ENCODE assay signal across 12 mouse cellular contexts in the genomic region with DNA sequence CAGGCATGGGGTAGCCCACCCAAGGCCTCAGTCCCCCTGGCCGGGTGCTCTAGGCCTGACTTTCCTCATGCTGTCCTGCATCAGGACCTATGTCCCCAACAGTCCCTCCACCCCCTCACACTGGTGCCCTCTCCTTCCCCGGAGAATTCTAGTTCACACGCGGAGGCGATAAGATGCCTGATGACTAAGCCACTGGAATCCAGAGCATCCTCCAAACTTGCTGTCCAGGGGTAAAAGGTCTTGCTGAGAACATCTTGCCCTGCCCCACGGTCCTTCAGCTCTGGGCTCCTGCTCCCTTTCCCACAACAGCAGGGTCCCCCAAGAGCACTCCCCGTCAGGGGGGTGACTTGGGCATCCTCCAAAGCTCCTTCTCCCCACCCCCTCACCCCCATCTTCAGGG. TPM values are rescaled to one million over a fixed set of nuclear protein-coding genes. Genes with fewer than 3 reads are reported as not detected.
A peak's percentile ranks its signal among the peaks of the same experiment; 100 is the strongest.
DNase-seq lines count a peak whose midpoint lies in the region; ATAC-seq and TF ChIP-seq lines count a peak whose summit lies in the region.
"Had no signal": no experiment of that assay in that cellular context is flagged by ENCODE, and none has a peak within 500 bp of the region (broad histone marks: within the 10 kb centered on the region; RNA-seq: fewer than 3 reads in every experiment).

No protein-coding gene starts in this region.

- H3K9me3 ChIP-seq in heart, embryonic 12.5 days (replicated peaks) = no peaks in the 10 kb centered on the region
- no peaks in the 10 kb centered on the region for H3K9me3 ChIP-seq in lung, postnatal 0 days (ENCODE audit: low read length)
- H3K9me3 ChIP-seq in stomach, postnatal 0 days (ENCODE audit: control insufficient read depth, low read length) = no peaks in the 10 kb centered on the region
- no peaks in the 10 kb centered on the region for H3K9me3 ChIP-seq in midbrain, embryonic 14.5 days (ENCODE audit: control insufficient read depth, low read length)
- H3K9me3 ChIP-seq: G1E; hindbrain, embryonic 15.5 days had no signal

- H3K4me3 ChIP-seq in heart, embryonic 12.5 days = no peak overlapping the region
- no peak overlapping the region for H3K4me3 ChIP-seq in lung, postnatal 0 days (ENCODE audit: low read depth, low read length)
- H3K4me3 ChIP-seq in stomach, postnatal 0 days (ENCODE audit: low read depth, low read length) = no peak overlapping the region
- H3K4me3 ChIP-seq in midbrain, embryonic 14.5 days (replicated peaks; ENCODE audit: low read depth, low read length) = no peak overlapping the region
- H3K4me3 ChIP-seq: hindbrain, embryonic 15.5 days had no signal

- DNase-seq in heart, adult 18-20 months = peak; percentile 22 to 45
- no peak for DNase-seq in lung, postnatal 0 days (ENCODE audit: low spot score)
- no peak for DNase-seq in lung, postnatal 14 days
- peak; percentile 58 for DNase-seq in kidney, postnatal 14 days
- no peak for DNase-seq in stomach, postnatal 0 days (ENCODE audit: low spot score)
- no peak for DNase-seq in midbrain, embryonic 14.5 days
- no peak for DNase-seq in ovary, postnatal 36 days (ENCODE audit: low spot score)
- DNase-seq: cerebellum, adult 8-10 months had no signal

- H3K27ac ChIP-seq in heart, embryonic 12.5 days (ENCODE audit: poor library complexity, severe bottlenecking) = no peak overlapping the region
- peak overlapping the region; percentile 62; the same call in 1 of the 2 replicates for H3K27ac ChIP-seq in lung, postnatal 0 days (ENCODE audit: low read length)
- H3K27ac ChIP-seq in stomach, postnatal 0 days (replicated peaks) = peak overlapping the region; percentile 85
- no peak overlapping the region for H3K27ac ChIP-seq in midbrain, embryonic 14.5 days (replicated peaks; ENCODE audit: low read depth, low read length)
- H3K27ac ChIP-seq: hindbrain, embryonic 15.5 days had no signal

- peaks cover 18% of the 10 kb centered on the region for H3K4me1 ChIP-seq in heart, embryonic 12.5 days (replicated peaks)
- H3K4me1 ChIP-seq in lung, postnatal 0 days (ENCODE audit: insufficient read depth, low read depth, low read length) = no peaks in the 10 kb centered on the region
- H3K4me1 ChIP-seq in stomach, postnatal 0 days (replicated peaks; ENCODE audit: control insufficient read depth, insufficient read depth) = 0 out of 2 replicates have a peak, but pooled peaks cover 5% of the 10 kb centered on the region
- no peaks in the 10 kb centered on the region for H3K4me1 ChIP-seq in midbrain, embryonic 14.5 days (ENCODE audit: control insufficient read depth, insufficient read depth, low read length)
- H3K4me1 ChIP-seq: hindbrain, embryonic 15.5 days had no signal

- H3K36me3 ChIP-seq in heart, embryonic 12.5 days = peaks cover 11% of the 10 kb centered on the region
- H3K36me3 ChIP-seq in lung, postnatal 0 days (ENCODE audit: insufficient read depth, low read length) = peaks cover 6% of the 10 kb centered on the region; the same call in 1 of the 2 replicates
- H3K36me3 ChIP-seq in stomach, postnatal 0 days (ENCODE audit: control insufficient read depth, insufficient read depth, low read length) = no peaks in the 10 kb centered on the region
- H3K36me3 ChIP-seq in midbrain, embryonic 14.5 days (ENCODE audit: control insufficient read depth, insufficient read depth, low read length) = peaks cover 11% of the 10 kb centered on the region; the same call in 1 of the 2 replicates
- H3K36me3 ChIP-seq: hindbrain, embryonic 15.5 days had no signal

- 58% methylated on average over 7 of the region's 7 CpGs for WGBS in heart, embryonic 12.5 days
- 77% methylated on average over 7 of the region's 7 CpGs for WGBS in lung, postnatal 0 days
- WGBS in stomach, postnatal 0 days = 87% methylated on average over 7 of the region's 7 CpGs
- 90% methylated on average over 7 of the region's 7 CpGs for WGBS in midbrain, embryonic 14.5 days

- H3K4me2 ChIP-seq in heart, embryonic 12.5 days = no peak overlapping the region
- no peak overlapping the region for H3K4me2 ChIP-seq in lung, postnatal 0 days (replicated peaks; ENCODE audit: low read depth, low read length)
- H3K4me2 ChIP-seq in stomach, postnatal 0 days (replicated peaks; ENCODE audit: low read depth) = no peak overlapping the region
- H3K4me2 ChIP-seq in midbrain, embryonic 14.5 days (ENCODE audit: low read length) = no peak overlapping the region
- H3K4me2 ChIP-seq: hindbrain, embryonic 15.5 days had no signal

- H3K9ac ChIP-seq in heart, embryonic 12.5 days = no peak overlapping the region
- no peak overlapping the region for H3K9ac ChIP-seq in lung, postnatal 0 days (replicated peaks; ENCODE audit: low read depth)
- no peak overlapping the region for H3K9ac ChIP-seq in stomach, postnatal 0 days (ENCODE audit: low read length)
- H3K9ac ChIP-seq in midbrain, embryonic 14.5 days (replicated peaks; ENCODE audit: low read length) = no peak overlapping the region
- H3K9ac ChIP-seq: hindbrain, embryonic 15.5 days had no signal

- TF ChIP-seq CTCF in lung, postnatal 0 days (IDR thresholded peaks at IDR 0.05) = no peak
- no peak for TF ChIP-seq CTCF in stomach, postnatal 0 days (IDR thresholded peaks at IDR 0.05; ENCODE audit: low read depth)

- 0 out of 2 replicates have a peak, but pooled peaks cover 3% of the 10 kb centered on the region for H3K27me3 ChIP-seq in heart, embryonic 12.5 days (replicated peaks)
- no peaks in the 10 kb centered on the region for H3K27me3 ChIP-seq in lung, postnatal 0 days (replicated peaks; ENCODE audit: insufficient read depth, low read length)
- no peaks in the 10 kb centered on the region for H3K27me3 ChIP-seq in stomach, postnatal 0 days (ENCODE audit: control insufficient read depth, insufficient read depth, low read length)
- peaks cover 3% of the 10 kb centered on the region; the same call in 1 of the 2 replicates for H3K27me3 ChIP-seq in midbrain, embryonic 14.5 days (ENCODE audit: control insufficient read depth, insufficient read depth, low read length)

- ATAC-seq in heart, embryonic 12.5 days (ENCODE audit: insufficient number of reproducible peaks, low FRiP score) = no peak
- no peak for ATAC-seq in lung, postnatal 0 days
- ATAC-seq in stomach, postnatal 0 days (ENCODE audit: low FRiP score, low TSS enrichment) = no peak
- ATAC-seq in midbrain, embryonic 14.5 days (ENCODE audit: low FRiP score, low TSS enrichment) = no peak
- ATAC-seq: activated CD4-positive, CD25-positive, alpha-beta regulatory T cell, adult 4 months had no signal

- TF ChIP-seq EP300 in lung, postnatal 0 days (IDR thresholded peaks at IDR 0.05) = no peak
- TF ChIP-seq EP300 in stomach, postnatal 0 days (optimal IDR thresholded peaks at IDR 0.05) = no peak

RNA-seq across cellular contexts. Expression of gene Iscu, which starts 10.1 kb away (rescaled TPM):
- 100 to 1,000 TPM; 207 to 210 TPM for total RNA-seq in heart, adult 18-20 months (2021)
- 111 and 112 TPM in 2 replicates for polyA plus RNA-seq in heart, embryonic 12.5 days (2016; fragmentation: Nextera tagmentation; extraction: Ambion mirVana)
- polyA plus RNA-seq in lung, postnatal 0 days (2015; fragmentation: Nextera tagmentation; extraction: Ambion mirVana) = 197 and 225 TPM in 2 replicates
- polyA plus RNA-seq in stomach, postnatal 0 days (2015; fragmentation: Nextera tagmentation; extraction: Ambion mirVana) = 154 and 166 TPM in 2 replicates
- 87.6 and 92.2 TPM in 2 replicates for polyA plus RNA-seq in midbrain, embryonic 14.5 days (2014; fragmentation: Nextera tagmentation; extraction: Ambion mirVana)

RNA-seq across cellular contexts. Expression of gene Sart3, which starts 10.3 kb away (rescaled TPM):
- total RNA-seq in heart, adult 18-20 months (2021) = 10 to 100 TPM in 1 of 2 experiments, 1 to 10 TPM in 1; 9.9 to 11.3 TPM
- 44.4 and 50.1 TPM in 2 replicates for polyA plus RNA-seq in heart, embryonic 12.5 days (2016; fragmentation: Nextera tagmentation; extraction: Ambion mirVana)
- polyA plus RNA-seq in lung, postnatal 0 days (2015; fragmentation: Nextera tagmentation; extraction: Ambion mirVana) = 12.8 and 16.9 TPM in 2 replicates
- polyA plus RNA-seq in stomach, postnatal 0 days (2015; fragmentation: Nextera tagmentation; extraction: Ambion mirVana) = 10.4 and 11.2 TPM in 2 replicates
- 36.4 and 40.1 TPM in 2 replicates for polyA plus RNA-seq in midbrain, embryonic 14.5 days (2014; fragmentation: Nextera tagmentation; extraction: Ambion mirVana)

RNA-seq across cellular contexts. Expression of gene Tmem119, which starts 17.7 kb away (rescaled TPM):
- total RNA-seq in heart, adult 18-20 months (2021) = 1 to 10 TPM; 2.7 to 5.1 TPM
- 13.0 and 13.4 TPM in 2 replicates for polyA plus RNA-seq in heart, embryonic 12.5 days (2016; fragmentation: Nextera tagmentation; extraction: Ambion mirVana)
- polyA plus RNA-seq in lung, postnatal 0 days (2015; fragmentation: Nextera tagmentation; extraction: Ambion mirVana) = 107 and 110 TPM in 2 replicates
- 35.3 and 36.6 TPM in 2 replicates for polyA plus RNA-seq in stomach, postnatal 0 days (2015; fragmentation: Nextera tagmentation; extraction: Ambion mirVana)
- 1.00 and 3.2 TPM in 2 replicates for polyA plus RNA-seq in midbrain, embryonic 14.5 days (2014; fragmentation: Nextera tagmentation; extraction: Ambion mirVana)
- polyA plus RNA-seq: activated CD4-positive, CD25-positive, alpha-beta regulatory T cell, adult 4 months had no signal

RNA-seq across cellular contexts. Expression of gene Ficd, which starts 47.0 kb away (rescaled TPM):
- 1 to 10 TPM; 8.6 to 8.7 TPM for total RNA-seq in heart, adult 18-20 months (2021)
- 6.1 and 6.9 TPM in 2 replicates for polyA plus RNA-seq in heart, embryonic 12.5 days (2016; fragmentation: Nextera tagmentation; extraction: Ambion mirVana)
- polyA plus RNA-seq in lung, postnatal 0 days (2015; fragmentation: Nextera tagmentation; extraction: Ambion mirVana) = 6.7 and 6.8 TPM in 2 replicates
- polyA plus RNA-seq in stomach, postnatal 0 days (2015; fragmentation: Nextera tagmentation; extraction: Ambion mirVana) = 5.5 and 6.0 TPM in 2 replicates
- 6.7 TPM in 2 replicates for polyA plus RNA-seq in midbrain, embryonic 14.5 days (2014; fragmentation: Nextera tagmentation; extraction: Ambion mirVana)

RNA-seq across cellular contexts. Expression of gene Selplg, which starts 49.8 kb away (rescaled TPM):
- total RNA-seq in heart, adult 18-20 months (2021) = 1 to 10 TPM; 4.4 to 7.3 TPM
- 0.51 and 0.72 TPM in 2 replicates for polyA plus RNA-seq in heart, embryonic 12.5 days (2016; fragmentation: Nextera tagmentation; extraction: Ambion mirVana)
- 14.6 and 15.1 TPM in 2 replicates for polyA plus RNA-seq in lung, postnatal 0 days (2015; fragmentation: Nextera tagmentation; extraction: Ambion mirVana)
- 2.0 and 2.6 TPM in 2 replicates for polyA plus RNA-seq in stomach, postnatal 0 days (2015; fragmentation: Nextera tagmentation; extraction: Ambion mirVana)
- polyA plus RNA-seq in midbrain, embryonic 14.5 days (2014; fragmentation: Nextera tagmentation; extraction: Ambion mirVana) = 1.1 and 2.6 TPM in 2 replicates

Comparison
In these comparisons a context has a peak if more than half of its experiments do, and no peak if none do; other contexts are left out.
1. DNase-seq: peak in heart, adult 18-20 months (2 of 2) and kidney, postnatal 14 days (single experiment); none in lung, postnatal 0 days (single experiment), lung, postnatal 14 days (single experiment), stomach, postnatal 0 days (single experiment), midbrain, embryonic 14.5 days (single experiment) and ovary, postnatal 36 days (single experiment).
2. H3K27ac ChIP-seq: peak in lung, postnatal 0 days (single experiment) and stomach, postnatal 0 days (single experiment); none in heart, embryonic 12.5 days (single experiment) and midbrain, embryonic 14.5 days (single experiment).